Mouse (Mus musculus): ENCODE results near the gene Prnd.

Gene Prnd

GRCm38 (mm10) chr2:131987950-131988349 is 37.3 kb downstream of the Prnd start:
- no peak for DNase-seq

GRCm38 (mm10) chr2:131988550-131988949 is 37.9 kb downstream of the Prnd start:
- DNase-seq: no peak

- no peak for DNase-seq
These were observed 41.8 kb downstream of the Prnd start for GRCm38 (mm10) chr2:131992487-131992886.

GRCm38 (mm10) chr2:131993151-131993550 is 42.5 kb downstream of the Prnd start:
- no peak for DNase-seq

- DNase-seq: peak; percentile 28 to 49
These were observed 43.0 kb downstream of the Prnd start for GRCm38 (mm10) chr2:131993563-131994088.

GRCm38 (mm10) chr2:131994971-131995370 is 44.3 kb downstream of the Prnd start:
- no peak for DNase-seq

GRCm38 (mm10) chr2:131995742-131996141 is 45.1 kb downstream of the Prnd start:
- DNase-seq: peak; percentile 16 to 20

GRCm38 (mm10) chr2:131996369-131996768 is 45.7 kb downstream of the Prnd start:
- DNase-seq: no peak

- DNase-seq: no peak
These were observed 46.7 kb downstream of the Prnd start for GRCm38 (mm10) chr2:131997356-131997755.

GRCm38 (mm10) chr2:132001696-132002334 is 51.2 kb downstream of the Prnd start:
- DNase-seq: no peak

GRCm38 (mm10) chr2:132003916-132004315 is 53.3 kb downstream of the Prnd start:
- DNase-seq: no peak

- no peak for DNase-seq
These were observed 54.0 kb downstream of the Prnd start for GRCm38 (mm10) chr2:132004495-132005136.

GRCm38 (mm10) chr2:132005445-132005844 is 54.8 kb downstream of the Prnd start:
- no peak for DNase-seq

Data from kidney, postnatal 36 days (tissue).